Mouse (Mus musculus): ENCODE data around the gene Cela1. TPM values are rescaled to one million over a fixed set of nuclear protein-coding genes. Genes with fewer than 3 reads are reported as not detected.

The Cela1 gene
- polyA plus RNA-seq, 1 experiment from 2014 or later = 3.3 TPM

DNA sequence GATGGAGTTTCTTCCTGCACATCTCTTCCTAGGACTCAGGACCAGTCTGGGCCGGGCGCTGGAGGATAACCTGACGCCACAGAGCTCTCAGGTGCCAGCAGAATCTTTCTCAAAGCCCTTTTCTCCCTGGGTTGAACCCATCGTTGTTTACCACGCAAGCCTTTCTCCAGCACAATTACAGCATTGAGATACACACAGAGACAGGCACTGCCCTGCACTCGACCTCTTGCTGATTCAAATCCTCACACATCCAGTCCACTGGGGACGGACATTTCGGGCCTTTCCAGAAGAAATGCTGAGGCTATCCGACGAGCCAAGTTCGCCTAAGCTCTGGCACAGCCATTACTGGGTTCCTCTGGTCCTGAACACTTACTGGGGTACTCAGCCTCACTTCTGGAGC, 39.0 kb upstream of the Cela1 start:
- H3K9ac ChIP-seq (ENCODE audit: low read length) = no peak overlapping the region
- no peak overlapping the region for H3K27ac ChIP-seq (ENCODE audit: low read length)
- no peak overlapping the region for H3K4me2 ChIP-seq (ENCODE audit: low read depth, low read length)
- H3K4me1 ChIP-seq (ENCODE audit: control insufficient read depth, insufficient read depth, low read length) = peaks cover 5% of the 10 kb centered on the region; the same call in 1 of the 2 replicates
- H3K27me3 ChIP-seq (ENCODE audit: control insufficient read depth, insufficient read depth, low read length) = peaks cover 33% of the 10 kb centered on the region
- WGBS = 79% methylated on average over 11 of the region's 11 CpGs
- no peak for ATAC-seq (replicated peaks; ENCODE audit: extremely low read depth, insufficient read depth, low FRiP score)
- H3K9me3 ChIP-seq (replicated peaks; ENCODE audit: control insufficient read depth, low read length) = no peaks in the 10 kb centered on the region
- H3K4me3 ChIP-seq (ENCODE audit: low read length) = no peak overlapping the region
- H3K36me3 ChIP-seq (ENCODE audit: control insufficient read depth, insufficient read depth) = no peaks in the 10 kb centered on the region

DNA sequence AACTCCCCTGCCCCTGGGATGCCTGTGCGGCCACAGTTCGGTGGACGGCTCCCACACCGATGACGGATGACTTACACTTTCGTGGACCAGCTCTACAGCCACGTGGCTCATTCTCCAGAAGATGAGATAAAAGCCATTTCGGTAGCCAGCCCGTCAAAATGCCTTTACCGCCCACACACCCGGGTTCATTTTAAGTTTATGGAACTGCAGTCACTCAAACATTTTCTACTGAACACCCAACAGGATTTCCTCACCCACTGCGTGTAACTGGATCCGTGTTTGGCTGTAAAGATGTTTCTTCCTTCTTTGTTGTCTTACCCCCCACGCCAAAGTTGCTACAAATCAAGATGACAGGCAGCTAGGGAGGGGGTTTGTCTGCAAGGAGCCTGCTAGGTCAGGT, 35.8 kb upstream of the Cela1 start:
- H3K9me3 ChIP-seq (replicated peaks; ENCODE audit: control insufficient read depth, low read length) = no peaks in the 10 kb centered on the region; the same call in 1 of the 2 replicates
- H3K4me3 ChIP-seq (ENCODE audit: low read length) = no peak overlapping the region
- ATAC-seq (replicated peaks; ENCODE audit: extremely low read depth, insufficient read depth, low FRiP score) = no peak
- H3K27ac ChIP-seq (ENCODE audit: low read length) = no peak overlapping the region
- no peaks in the 10 kb centered on the region for H3K36me3 ChIP-seq (ENCODE audit: control insufficient read depth, insufficient read depth)
- 44% methylated on average over 14 of the region's 14 CpGs for WGBS
- H3K4me2 ChIP-seq (ENCODE audit: low read depth, low read length) = no peak overlapping the region
- H3K9ac ChIP-seq (ENCODE audit: low read length) = no peak overlapping the region
- peaks cover 11% of the 10 kb centered on the region for H3K27me3 ChIP-seq (ENCODE audit: control insufficient read depth, insufficient read depth, low read length)
- H3K4me1 ChIP-seq (ENCODE audit: control insufficient read depth, insufficient read depth, low read length) = no peaks in the 10 kb centered on the region

DNA sequence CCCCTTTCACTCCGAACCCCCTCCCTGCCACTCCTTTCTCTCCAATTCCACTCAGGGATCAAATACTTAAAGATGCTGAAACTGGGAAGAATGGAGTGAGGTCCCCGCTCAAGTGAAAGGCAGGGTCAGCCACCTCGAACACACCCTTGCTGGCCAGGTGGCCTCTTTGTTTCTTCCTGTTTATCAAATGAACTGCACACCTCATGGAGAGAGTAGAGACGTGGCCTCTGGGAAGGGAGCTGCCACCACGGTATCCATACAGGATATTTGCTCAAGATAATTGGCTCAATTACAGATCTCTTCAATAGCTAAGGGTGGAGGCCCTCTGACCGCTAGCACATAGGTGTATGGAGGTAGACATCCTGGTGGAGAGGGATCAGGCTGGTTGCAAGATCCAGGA, 34.8 kb upstream of the Cela1 start:
- no peak overlapping the region for H3K9ac ChIP-seq (ENCODE audit: low read length)
- no peak for ATAC-seq (replicated peaks; ENCODE audit: extremely low read depth, insufficient read depth, low FRiP score)
- H3K4me2 ChIP-seq (ENCODE audit: low read depth, low read length) = no peak overlapping the region
- no peaks in the 10 kb centered on the region for H3K36me3 ChIP-seq (ENCODE audit: control insufficient read depth, insufficient read depth)
- peaks cover 2% of the 10 kb centered on the region for H3K27me3 ChIP-seq (ENCODE audit: control insufficient read depth, insufficient read depth, low read length)
- no peak overlapping the region for H3K4me3 ChIP-seq (ENCODE audit: low read length)
- 67% methylated on average over 6 of the region's 6 CpGs for WGBS
- no peaks in the 10 kb centered on the region for H3K4me1 ChIP-seq (ENCODE audit: control insufficient read depth, insufficient read depth, low read length)
- H3K9me3 ChIP-seq (replicated peaks; ENCODE audit: control insufficient read depth, low read length) = no peaks in the 10 kb centered on the region; the same call in 1 of the 2 replicates
- no peak overlapping the region for H3K27ac ChIP-seq (ENCODE audit: low read length)

DNA sequence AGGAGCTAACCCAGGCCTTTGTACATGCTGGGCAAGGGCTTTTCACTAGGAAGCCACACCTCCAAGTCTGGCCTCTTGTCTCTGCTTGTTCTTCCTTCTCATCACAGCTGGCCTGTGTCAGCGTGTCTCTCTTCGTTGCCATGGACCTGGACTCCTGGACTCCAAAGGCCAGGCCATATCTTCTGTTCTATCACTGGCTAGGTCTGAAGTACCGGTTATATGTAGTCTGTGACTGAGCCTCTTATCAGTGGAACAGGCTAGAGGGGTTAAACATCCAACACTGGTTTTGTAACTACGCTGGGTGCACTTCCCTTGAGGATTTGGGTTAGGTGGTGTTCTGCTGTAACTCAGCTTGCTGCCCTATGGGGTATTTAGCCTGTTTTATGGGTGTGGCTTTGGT, 34.3 kb upstream of the Cela1 start:
- no peak overlapping the region for H3K4me3 ChIP-seq (ENCODE audit: low read length)
- 36% methylated on average over 4 of the region's 4 CpGs for WGBS

DNA sequence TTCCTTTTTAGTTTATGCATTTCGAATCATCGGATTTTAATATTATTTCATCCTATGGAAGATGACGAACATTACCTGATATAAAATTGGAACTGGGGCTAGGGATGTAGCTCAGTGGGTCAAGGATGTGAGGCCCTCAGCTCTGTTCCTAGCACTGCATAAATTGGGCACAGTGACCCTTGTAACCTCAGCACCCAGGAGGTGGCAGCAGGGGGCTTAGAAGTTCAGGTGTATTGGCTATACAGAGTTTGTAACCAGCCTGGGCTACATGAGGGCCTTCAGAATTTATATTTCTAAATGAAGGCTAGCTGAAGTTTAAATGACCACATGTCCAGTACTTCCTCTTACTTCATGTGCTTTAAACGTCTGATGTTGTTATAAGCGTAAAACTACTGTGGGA, 33.7 kb upstream of the Cela1 start:
- Histone ChIP-seq H3K27ac (ENCODE audit: low read length) (no peak overlapping the region), H3K36me3 (ENCODE audit: control insufficient read depth, insufficient read depth) (no peaks in the 10 kb centered on the region), H3K4me1 (ENCODE audit: control insufficient read depth, insufficient read depth, low read length) (no peaks in the 10 kb centered on the region), H3K27me3 (ENCODE audit: control insufficient read depth, insufficient read depth, low read length) (no peaks in the 10 kb centered on the region), H3K4me3 (ENCODE audit: low read length) (no peak overlapping the region), H3K9ac (ENCODE audit: low read length) (no peak overlapping the region), H3K9me3 (replicated peaks; ENCODE audit: control insufficient read depth, low read length) (no peaks in the 10 kb centered on the region; the same call in 1 of the 2 replicates), H3K4me2 (ENCODE audit: low read depth, low read length) (no peak overlapping the region)
- ATAC-seq (replicated peaks; ENCODE audit: extremely low read depth, insufficient read depth, low FRiP score) = no peak
- 83% methylated on average over 5 of the region's 5 CpGs for WGBS

More for the DNA sequence above, 34.3 kb upstream of the Cela1 start:
- Histone ChIP-seq H3K4me2 (ENCODE audit: low read depth, low read length) (no peak overlapping the region), H3K27ac (ENCODE audit: low read length) (no peak overlapping the region), H3K4me1 (ENCODE audit: control insufficient read depth, insufficient read depth, low read length) (no peaks in the 10 kb centered on the region), H3K9ac (ENCODE audit: low read length) (no peak overlapping the region), H3K9me3 (replicated peaks; ENCODE audit: control insufficient read depth, low read length) (no peaks in the 10 kb centered on the region; the same call in 1 of the 2 replicates), H3K36me3 (ENCODE audit: control insufficient read depth, insufficient read depth) (no peaks in the 10 kb centered on the region), H3K27me3 (ENCODE audit: control insufficient read depth, insufficient read depth, low read length) (no peaks in the 10 kb centered on the region)
- no peak for ATAC-seq (replicated peaks; ENCODE audit: extremely low read depth, insufficient read depth, low FRiP score)

DNA sequence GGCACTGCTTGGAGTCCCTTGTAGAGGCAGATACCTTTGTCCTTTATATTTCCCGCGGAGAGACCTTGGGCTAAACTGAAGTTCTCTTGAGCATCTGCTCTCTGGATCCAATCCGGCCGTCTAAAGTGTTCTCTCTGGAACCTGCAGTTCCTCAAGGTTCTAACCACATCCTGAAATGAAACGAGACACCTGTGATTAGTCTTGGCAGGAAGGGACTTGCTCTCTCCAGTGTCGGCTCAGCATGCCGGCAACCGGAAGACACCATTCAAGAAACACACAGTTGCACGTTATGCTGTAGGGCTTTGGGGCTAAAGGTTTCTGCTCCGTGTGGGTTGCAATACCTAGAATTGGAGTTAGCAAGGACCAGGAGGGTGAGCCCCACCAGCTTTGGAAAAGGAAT, 32.3 kb upstream of the Cela1 start:
- ATAC-seq (replicated peaks; ENCODE audit: extremely low read depth, insufficient read depth, low FRiP score) = no peak
- 75% methylated on average over 10 of the region's 10 CpGs for WGBS
- H3K4me2 ChIP-seq (ENCODE audit: low read depth, low read length) = no peak overlapping the region

DNA sequence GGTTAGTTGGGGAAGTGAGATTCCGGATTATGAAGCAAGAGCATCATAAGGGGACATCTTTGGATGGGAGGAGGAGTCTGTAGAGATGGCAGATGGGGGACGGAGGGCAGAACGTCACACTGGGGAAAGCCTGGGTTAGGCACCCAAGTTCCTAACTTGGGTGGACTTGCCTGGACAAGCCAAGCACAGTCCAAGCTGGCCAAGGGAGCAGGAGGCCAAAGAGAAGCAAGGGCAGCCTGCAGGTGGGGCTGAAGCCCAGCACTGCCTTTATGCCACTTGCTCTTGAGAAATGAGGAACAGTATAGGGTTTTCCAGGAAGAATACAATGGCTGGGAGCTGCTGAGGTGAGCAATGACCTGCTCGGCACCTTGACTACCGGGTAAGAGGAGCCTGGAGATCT, 31.5 kb upstream of the Cela1 start:
- no peak overlapping the region for H3K9ac ChIP-seq (ENCODE audit: low read length)
- no peaks in the 10 kb centered on the region for H3K4me1 ChIP-seq (ENCODE audit: control insufficient read depth, insufficient read depth, low read length)
- ATAC-seq (replicated peaks; ENCODE audit: extremely low read depth, insufficient read depth, low FRiP score) = no peak
- no peak overlapping the region for H3K4me2 ChIP-seq (ENCODE audit: low read depth, low read length)
- 90% methylated on average over 5 of the region's 5 CpGs for WGBS
- no peak overlapping the region for H3K27ac ChIP-seq (ENCODE audit: low read length)
- no peaks in the 10 kb centered on the region for H3K27me3 ChIP-seq (ENCODE audit: control insufficient read depth, insufficient read depth, low read length)
- no peak overlapping the region for H3K4me3 ChIP-seq (ENCODE audit: low read length)
- H3K9me3 ChIP-seq (replicated peaks; ENCODE audit: control insufficient read depth, low read length) = no peaks in the 10 kb centered on the region; the same call in 1 of the 2 replicates
- no peaks in the 10 kb centered on the region for H3K36me3 ChIP-seq (ENCODE audit: control insufficient read depth, insufficient read depth)

More for the DNA sequence above, 32.3 kb upstream of the Cela1 start:
- no peak overlapping the region for H3K9ac ChIP-seq (ENCODE audit: low read length)
- H3K4me3 ChIP-seq (ENCODE audit: low read length) = no peak overlapping the region
- no peaks in the 10 kb centered on the region for H3K27me3 ChIP-seq (ENCODE audit: control insufficient read depth, insufficient read depth, low read length)
- no peak overlapping the region for H3K27ac ChIP-seq (ENCODE audit: low read length)
- H3K36me3 ChIP-seq (ENCODE audit: control insufficient read depth, insufficient read depth) = no peaks in the 10 kb centered on the region
- H3K4me1 ChIP-seq (ENCODE audit: control insufficient read depth, insufficient read depth, low read length) = no peaks in the 10 kb centered on the region
- H3K9me3 ChIP-seq (replicated peaks; ENCODE audit: control insufficient read depth, low read length) = no peaks in the 10 kb centered on the region; the same call in 1 of the 2 replicates

DNA sequence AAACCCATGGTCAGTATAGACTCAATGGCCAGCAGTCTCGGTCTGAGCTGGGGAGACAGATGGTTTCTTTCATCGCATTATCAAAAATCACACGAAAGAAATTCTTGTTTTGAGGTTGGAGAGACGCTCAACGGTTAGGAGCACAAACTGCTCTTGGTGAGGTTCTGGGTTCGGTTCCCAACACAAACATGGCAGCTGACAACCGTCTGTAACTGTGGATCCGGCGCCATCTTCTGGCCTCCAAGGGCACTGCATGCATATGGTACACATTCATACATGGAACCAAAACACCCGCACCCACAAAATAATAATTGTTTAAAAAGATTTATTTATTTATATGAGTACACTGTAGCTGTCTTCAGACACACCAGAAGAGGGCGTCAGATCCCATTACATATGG, 30.9 kb upstream of the Cela1 start:
- Histone ChIP-seq H3K4me3 (ENCODE audit: low read length) (no peak overlapping the region), H3K27me3 (ENCODE audit: control insufficient read depth, insufficient read depth, low read length) (no peaks in the 10 kb centered on the region), H3K36me3 (ENCODE audit: control insufficient read depth, insufficient read depth) (no peaks in the 10 kb centered on the region), H3K4me2 (ENCODE audit: low read depth, low read length) (no peak overlapping the region), H3K9me3 (replicated peaks; ENCODE audit: control insufficient read depth, low read length) (no peaks in the 10 kb centered on the region; the same call in 1 of the 2 replicates), H3K27ac (ENCODE audit: low read length) (no peak overlapping the region), H3K9ac (ENCODE audit: low read length) (no peak overlapping the region), H3K4me1 (ENCODE audit: control insufficient read depth, insufficient read depth, low read length) (no peaks in the 10 kb centered on the region)
- no peak for ATAC-seq (replicated peaks; ENCODE audit: extremely low read depth, insufficient read depth, low FRiP score)
- 78% methylated on average over 11 of the region's 11 CpGs for WGBS

DNA sequence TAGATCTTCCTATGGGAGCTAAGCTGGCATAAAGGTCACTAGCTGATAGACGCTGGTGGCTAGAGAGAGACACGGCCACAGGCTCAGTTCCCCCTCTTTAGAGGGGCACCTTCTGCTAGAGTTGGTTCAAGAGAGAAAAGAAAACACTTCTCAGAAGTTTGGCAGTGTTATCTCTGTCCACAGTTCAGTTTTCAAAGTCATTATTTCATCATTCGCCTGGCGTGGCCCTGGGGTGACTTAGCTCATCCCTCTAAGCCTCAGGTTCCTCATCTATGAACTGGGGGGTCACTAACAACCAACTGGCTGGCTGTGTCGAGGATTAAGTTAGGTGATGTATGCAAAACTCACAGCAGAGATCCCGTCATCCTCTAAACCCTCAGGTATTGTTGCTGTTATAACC, 30.2 kb upstream of the Cela1 start:
- Histone ChIP-seq H3K4me3 (ENCODE audit: low read length) (no peak overlapping the region), H3K9ac (ENCODE audit: low read length) (no peak overlapping the region), H3K27me3 (ENCODE audit: control insufficient read depth, insufficient read depth, low read length) (no peaks in the 10 kb centered on the region), H3K27ac (ENCODE audit: low read length) (no peak overlapping the region), H3K4me2 (ENCODE audit: low read depth, low read length) (no peak overlapping the region), H3K9me3 (replicated peaks; ENCODE audit: control insufficient read depth, low read length) (no peaks in the 10 kb centered on the region; the same call in 1 of the 2 replicates), H3K4me1 (ENCODE audit: control insufficient read depth, insufficient read depth, low read length) (no peaks in the 10 kb centered on the region), H3K36me3 (ENCODE audit: control insufficient read depth, insufficient read depth) (no peaks in the 10 kb centered on the region)
- ATAC-seq (replicated peaks; ENCODE audit: extremely low read depth, insufficient read depth, low FRiP score) = no peak
- 74% methylated on average over 6 of the region's 6 CpGs for WGBS
